Mouse (Mus musculus): ENCODE measurements at regions not wholly inside any gene's neighbourhood (a gene's known extent, or its start where the extent isn't known, plus 50 kb on each side); places are given as distances from the start of the nearest gene placed in this dataset.
A peak's percentile ranks its signal among the peaks of the same experiment; 100 is the strongest.

GRCm38 (mm10) chr3:148656187-148656586 lies 334.2 kb downstream of the Adgrl2 start:
- peak; percentile 42 for DNase-seq (ENCODE audit: low read depth)
- no peak for TF ChIP-seq POLR2A (IDR thresholded peaks at IDR 0.05; ENCODE audit: borderline replicate concordance, extremely low read depth, insufficient read depth, insufficient read length, poor library complexity, severe bottlenecking)
- TF ChIP-seq CTCF (IDR thresholded peaks at IDR 0.05; ENCODE audit: borderline replicate concordance, extremely low read depth, insufficient read depth, insufficient read length): no peak

GRCm38 (mm10) chr3:148650241-148650640 lies 340.1 kb downstream of the Adgrl2 start:
- no peak for TF ChIP-seq POLR2A (IDR thresholded peaks at IDR 0.05; ENCODE audit: borderline replicate concordance, extremely low read depth, insufficient read depth, insufficient read length, poor library complexity, severe bottlenecking)
- no peak for TF ChIP-seq CTCF (IDR thresholded peaks at IDR 0.05; ENCODE audit: borderline replicate concordance, extremely low read depth, insufficient read depth, insufficient read length)
- no peak for DNase-seq (ENCODE audit: low read depth)

- no peak for TF ChIP-seq POLR2A (IDR thresholded peaks at IDR 0.05; ENCODE audit: borderline replicate concordance, extremely low read depth, insufficient read depth, insufficient read length, poor library complexity, severe bottlenecking)
- no peak for TF ChIP-seq CTCF (IDR thresholded peaks at IDR 0.05; ENCODE audit: borderline replicate concordance, extremely low read depth, insufficient read depth, insufficient read length)
- no peak for DNase-seq (ENCODE audit: low read depth)
These were observed 345.4 kb downstream of the Adgrl2 start for GRCm38 (mm10) chr3:148644924-148645323.

GRCm38 (mm10) chr3:148641581-148641980 lies 348.8 kb downstream of the Adgrl2 start:
- TF ChIP-seq POLR2A (IDR thresholded peaks at IDR 0.05; ENCODE audit: borderline replicate concordance, extremely low read depth, insufficient read depth, insufficient read length, poor library complexity, severe bottlenecking) (no peak), CTCF (IDR thresholded peaks at IDR 0.05; ENCODE audit: borderline replicate concordance, extremely low read depth, insufficient read depth, insufficient read length) (no peak)
- DNase-seq (ENCODE audit: low read depth): peak; percentile 47

GRCm38 (mm10) chr3:148640680-148641101 lies 349.7 kb downstream of the Adgrl2 start:
- no peak for DNase-seq (ENCODE audit: low read depth)
- TF ChIP-seq POLR2A (IDR thresholded peaks at IDR 0.05; ENCODE audit: borderline replicate concordance, extremely low read depth, insufficient read depth, insufficient read length, poor library complexity, severe bottlenecking) (no peak), CTCF (IDR thresholded peaks at IDR 0.05; ENCODE audit: borderline replicate concordance, extremely low read depth, insufficient read depth, insufficient read length) (no peak)

- no peak for DNase-seq (ENCODE audit: low read depth)
- TF ChIP-seq POLR2A (IDR thresholded peaks at IDR 0.05; ENCODE audit: borderline replicate concordance, extremely low read depth, insufficient read depth, insufficient read length, poor library complexity, severe bottlenecking) (no peak), CTCF (IDR thresholded peaks at IDR 0.05; ENCODE audit: borderline replicate concordance, extremely low read depth, insufficient read depth, insufficient read length) (no peak)
These were observed 355.3 kb downstream of the Adgrl2 start for GRCm38 (mm10) chr3:148635101-148635500.

- TF ChIP-seq POLR2A (IDR thresholded peaks at IDR 0.05; ENCODE audit: borderline replicate concordance, extremely low read depth, insufficient read depth, insufficient read length, poor library complexity, severe bottlenecking) (no peak), CTCF (IDR thresholded peaks at IDR 0.05; ENCODE audit: borderline replicate concordance, extremely low read depth, insufficient read depth, insufficient read length) (no peak)
- no peak for DNase-seq (ENCODE audit: low read depth)
These were observed 356.0 kb downstream of the Adgrl2 start for GRCm38 (mm10) chr3:148634352-148634751.

- TF ChIP-seq POLR2A (IDR thresholded peaks at IDR 0.05; ENCODE audit: borderline replicate concordance, extremely low read depth, insufficient read depth, insufficient read length, poor library complexity, severe bottlenecking): no peak
- no peak for TF ChIP-seq CTCF (IDR thresholded peaks at IDR 0.05; ENCODE audit: borderline replicate concordance, extremely low read depth, insufficient read depth, insufficient read length)
- no peak for DNase-seq (ENCODE audit: low read depth)
These were observed 357.1 kb downstream of the Adgrl2 start for GRCm38 (mm10) chr3:148633291-148633690.

GRCm38 (mm10) chr3:148632449-148632848 lies 357.9 kb downstream of the Adgrl2 start:
- TF ChIP-seq POLR2A (IDR thresholded peaks at IDR 0.05; ENCODE audit: borderline replicate concordance, extremely low read depth, insufficient read depth, insufficient read length, poor library complexity, severe bottlenecking) (no peak), CTCF (IDR thresholded peaks at IDR 0.05; ENCODE audit: borderline replicate concordance, extremely low read depth, insufficient read depth, insufficient read length) (no peak)
- DNase-seq (ENCODE audit: low read depth): no peak

- TF ChIP-seq CTCF (IDR thresholded peaks at IDR 0.05; ENCODE audit: borderline replicate concordance, extremely low read depth, insufficient read depth, insufficient read length): no peak
- no peak for TF ChIP-seq POLR2A (IDR thresholded peaks at IDR 0.05; ENCODE audit: borderline replicate concordance, extremely low read depth, insufficient read depth, insufficient read length, poor library complexity, severe bottlenecking)
- DNase-seq (ENCODE audit: low read depth): peak; percentile 78
These were observed 358.8 kb downstream of the Adgrl2 start for GRCm38 (mm10) chr3:148631415-148632192.

GRCm38 (mm10) chr3:148630865-148631264 lies 359.5 kb downstream of the Adgrl2 start:
- TF ChIP-seq CTCF (IDR thresholded peaks at IDR 0.05; ENCODE audit: borderline replicate concordance, extremely low read depth, insufficient read depth, insufficient read length): no peak
- no peak for TF ChIP-seq POLR2A (IDR thresholded peaks at IDR 0.05; ENCODE audit: borderline replicate concordance, extremely low read depth, insufficient read depth, insufficient read length, poor library complexity, severe bottlenecking)
- DNase-seq (ENCODE audit: low read depth): no peak
